Mouse (Mus musculus): ENCODE measurements around the gene Zfp433. TPM values are rescaled to one million over a fixed set of nuclear protein-coding genes. Genes with fewer than 3 reads are reported as not detected.

Zfp433 gene
- 25.0 TPM for polyA plus RNA-seq (2017; shearing (Covaris generic))

DNA sequence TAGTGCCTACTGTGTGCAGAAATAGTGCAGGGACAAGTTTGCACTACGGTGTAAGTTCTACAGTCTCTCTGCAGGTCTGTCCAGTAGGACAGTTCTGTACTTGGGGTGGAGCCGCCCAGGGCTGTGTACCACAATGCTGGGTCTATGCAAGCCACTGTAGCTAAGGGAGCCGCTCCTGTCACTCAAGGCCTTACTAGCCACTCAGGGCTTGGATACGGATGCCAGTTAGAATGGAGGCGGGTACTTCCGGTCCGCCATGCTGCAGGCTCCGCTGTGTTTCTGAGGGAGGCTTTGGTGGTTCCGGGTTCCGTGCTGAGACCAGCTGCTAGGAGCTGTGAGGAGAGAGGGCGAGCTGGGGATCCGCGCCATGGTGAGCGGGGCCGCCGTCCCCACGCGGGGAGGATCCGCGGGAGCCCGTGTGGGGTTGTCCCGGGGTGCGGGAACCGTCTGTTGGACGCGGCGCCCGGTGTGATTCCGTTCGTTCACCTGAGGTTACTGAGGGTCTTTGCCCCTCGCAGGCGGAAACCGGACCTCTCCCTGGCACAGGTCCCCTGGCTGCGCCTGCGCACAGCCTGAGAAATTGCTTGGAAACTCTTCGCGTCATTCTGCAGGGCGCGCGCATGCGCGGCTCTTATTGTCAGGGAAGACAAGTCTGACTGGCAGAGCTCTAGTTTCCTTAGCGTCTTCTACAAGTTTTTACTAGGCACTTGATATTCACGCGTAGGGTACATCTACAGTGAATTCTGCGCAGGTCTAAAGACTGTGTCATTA is at the start of gene Zfp433:
Gene Zfp433, plus strand, starts transcription at position 295 of the 771 bp plus-strand sequence.

DNA sequence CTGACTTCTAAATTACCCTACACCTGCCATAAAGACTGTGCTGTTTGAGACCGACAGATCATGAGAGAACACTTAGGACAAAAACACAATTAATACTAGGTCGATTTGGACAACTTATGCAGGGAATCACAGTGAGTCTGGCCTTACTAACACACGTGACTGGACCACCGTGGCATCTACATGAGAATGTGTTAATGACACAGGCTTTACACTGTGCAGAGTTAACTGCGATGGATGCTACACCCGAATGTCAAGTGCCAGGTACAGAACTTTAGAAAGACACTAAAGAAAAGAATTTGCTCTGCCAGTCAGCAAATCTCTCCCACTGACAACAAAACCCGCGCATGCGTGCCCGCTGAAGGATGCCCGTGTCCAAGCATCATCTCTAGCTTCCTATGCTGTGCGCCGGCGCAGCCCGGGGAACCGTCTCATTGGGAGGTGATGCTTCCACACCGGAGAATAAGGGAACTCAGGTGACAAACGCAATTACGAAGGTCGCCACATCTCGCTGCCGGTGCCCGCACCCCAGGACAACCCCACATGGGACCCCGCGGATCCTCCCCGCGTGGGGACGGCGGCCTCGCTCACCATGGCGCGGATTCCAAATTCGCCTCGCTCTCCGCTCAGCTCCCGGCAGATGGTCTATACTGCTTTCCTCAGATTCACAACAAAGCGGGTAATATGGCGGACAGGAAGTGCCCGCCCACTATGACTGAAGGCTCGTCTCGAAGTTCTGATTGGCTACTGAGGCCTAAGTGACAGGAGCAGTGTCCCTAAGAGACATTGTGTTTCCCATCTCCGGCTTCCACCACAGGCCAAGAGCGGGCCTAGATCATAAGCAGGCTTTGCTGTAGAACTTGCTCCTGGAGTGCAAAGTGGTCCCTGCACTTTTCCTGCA is 66.1 kb downstream of the Zfp433 start, which contains the start of gene Gm3055:
Gene Gm3055, minus strand, starts transcription at position 656 of the 898 bp plus-strand sequence.

Other genes with a start within 250 kb of the Zfp433 start
- gene Nfic, start 249.2 kb upstream of the Zfp433 start, polyA plus RNA-seq (2017; shearing (Covaris generic)) = 25.4 TPM
- 0.60 TPM for gene Celf5, start 222.1 kb upstream of the Zfp433 start, polyA plus RNA-seq (2017; shearing (Covaris generic))
- gene Ncln, start 208.4 kb upstream of the Zfp433 start, polyA plus RNA-seq (2017; shearing (Covaris generic)) = 144 TPM
- gene S1pr4, start 204.7 kb upstream of the Zfp433 start, polyA plus RNA-seq (2017; shearing (Covaris generic)) = 78.3 TPM
- gene Gna15, start 180.6 kb upstream of the Zfp433 start, polyA plus RNA-seq (2017; shearing (Covaris generic)) = 32.8 TPM
- 6.9 TPM for gene Gna11, start 159.6 kb upstream of the Zfp433 start, polyA plus RNA-seq (2017; shearing (Covaris generic))
- gene Aes, start 145.3 kb upstream of the Zfp433 start, polyA plus RNA-seq (2017; shearing (Covaris generic)) = 181 TPM
- gene Tle2, start 130.3 kb upstream of the Zfp433 start, polyA plus RNA-seq (2017; shearing (Covaris generic)) = 3.9 TPM
- gene Tle6, start 103.8 kb upstream of the Zfp433 start, polyA plus RNA-seq (2017; shearing (Covaris generic)) = 0.45 TPM
- gene BC025920, start 98.6 kb upstream of the Zfp433 start, polyA plus RNA-seq (2017; shearing (Covaris generic)) = 2.6 TPM
- gene Sirt6, start 77.0 kb upstream of the Zfp433 start, polyA plus RNA-seq (2017; shearing (Covaris generic)) = 19.8 TPM
- 0.63 TPM for gene Ankrd24, start 76.3 kb upstream of the Zfp433 start, polyA plus RNA-seq (2017; shearing (Covaris generic))
- gene Gm10778, start 55.8 kb upstream of the Zfp433 start, polyA plus RNA-seq (2017; shearing (Covaris generic)) = 12.4 TPM
- gene Gm3055, start 66.3 kb downstream of the Zfp433 start, polyA plus RNA-seq (2017; shearing (Covaris generic)) = 12.4 TPM
- 7.8 TPM for gene Gm4767, start 107.4 kb downstream of the Zfp433 start, polyA plus RNA-seq (2017; shearing (Covaris generic))
- 13.7 TPM for gene Gm32687, start 159.1 kb downstream of the Zfp433 start, polyA plus RNA-seq (2017; shearing (Covaris generic))
- 3.9 TPM for gene Zfp781, start 225.7 kb downstream of the Zfp433 start, polyA plus RNA-seq (2017; shearing (Covaris generic))

Data from inflammation-experienced regulatory T-cells, adult 16 weeks (primary cell).